Mouse (Mus musculus): ENCODE data around the gene Brwd3. TPM values are rescaled to one million over a fixed set of nuclear protein-coding genes. Genes with fewer than 3 reads are reported as not detected.

Gene Brwd3
- 1 to 10 TPM; 7.0 to 8.6 TPM for total RNA-seq (2021)

- peak; percentile 83 to 88 for DNase-seq
- intact Hi-C loops (cut with DNase I) = loop anchor here (10.0 kb wide), 2 partner anchors 261 to 1019 kb away; partner anchors contain the start of genes 2610002M06Rik and Sh3bgrl
Observed at GRCm38 (mm10) chrX:108834090-108834774, at the start of gene Brwd3. Brwd3 (minus strand) TSS chrX:108834372.

GRCm38 (mm10) chrX:108862632-108863031 lies 28.5 kb upstream of the Brwd3 start:
- no peak for DNase-seq
- intact Hi-C loops (cut with DNase I) = no loop called here

GRCm38 (mm10) chrX:108842705-108843104 lies 8.5 kb upstream of the Brwd3 start:
- DNase-seq = no peak
- intact Hi-C loops (cut with DNase I) = no loop called here

- intact Hi-C loops (cut with DNase I) = loop anchor here (10.0 kb wide), 2 partner anchors 258 to 1022 kb away; partner anchors contain the start of genes 2610002M06Rik and Sh3bgrl
- DNase-seq = no peak
Observed at GRCm38 (mm10) chrX:108836416-108836815, 2.2 kb upstream of the Brwd3 start.

- intact Hi-C loops (cut with DNase I) = loop anchor here (10.0 kb wide), 2 partner anchors 260 to 1020 kb away; partner anchors contain the start of genes 2610002M06Rik and Sh3bgrl
Observed at GRCm38 (mm10) chrX:108835233-108835632, 1.1 kb upstream of the Brwd3 start.

GRCm38 (mm10) chrX:108833381-108834020 lies 671 bp downstream of the Brwd3 start:
- DNase-seq = peak; percentile 29 to 34
- intact Hi-C loops (cut with DNase I) = loop anchor here (2.0 to 10.0 kb wide), 3 partner anchors 179 to 1019 kb away; partner anchors contain the start of genes 2610002M06Rik, Hmgn5 and Sh3bgrl

More at GRCm38 (mm10) chrX:108835233-108835632, 1.1 kb upstream of the Brwd3 start:
- no peak for DNase-seq

- intact Hi-C loops (cut with DNase I) = loop anchor here (2.0 to 10.0 kb wide), 3 partner anchors 180 to 1018 kb away; partner anchors contain the start of genes 2610002M06Rik, Hmgn5 and Sh3bgrl
Observed at GRCm38 (mm10) chrX:108832674-108833189, 1.4 kb downstream of the Brwd3 start.

GRCm38 (mm10) chrX:108831231-108831630 lies 2.9 kb downstream of the Brwd3 start:
- intact Hi-C loops (cut with DNase I) = loop anchor here (10.0 kb wide), 2 partner anchors 264 to 1016 kb away; partner anchors contain the start of genes 2610002M06Rik and Sh3bgrl

More at GRCm38 (mm10) chrX:108832674-108833189, 1.4 kb downstream of the Brwd3 start:
- peak; percentile 84 to 92 for DNase-seq

GRCm38 (mm10) chrX:108828111-108828510 lies 6.1 kb downstream of the Brwd3 start:
- intact Hi-C loops (cut with DNase I) = no loop called here
- DNase-seq = no peak

More at GRCm38 (mm10) chrX:108831231-108831630, 2.9 kb downstream of the Brwd3 start:
- no peak for DNase-seq

- no peak for DNase-seq
- intact Hi-C loops (cut with DNase I) = no loop called here
Observed at GRCm38 (mm10) chrX:108797268-108797667, 36.9 kb downstream of the Brwd3 start.

GRCm38 (mm10) chrX:108783724-108784123 lies 50.4 kb downstream of the Brwd3 start:
- intact Hi-C loops (cut with DNase I) = no loop called here
- no peak for DNase-seq

- intact Hi-C loops (cut with DNase I) = no loop called here
- no peak for DNase-seq
Observed at GRCm38 (mm10) chrX:108731755-108732154, 102.4 kb downstream of the Brwd3 start.

GRCm38 (mm10) chrX:108729564-108729963 lies 104.6 kb downstream of the Brwd3 start:
- no peak for DNase-seq
- intact Hi-C loops (cut with DNase I) = no loop called here

GRCm38 (mm10) chrX:108729068-108729467 lies 105.1 kb downstream of the Brwd3 start:
- intact Hi-C loops (cut with DNase I) = no loop called here
- peak; percentile 7 to 17 for DNase-seq

GRCm38 (mm10) chrX:108728334-108728733 lies 105.8 kb downstream of the Brwd3 start:
- DNase-seq = no peak
- intact Hi-C loops (cut with DNase I) = no loop called here

GRCm38 (mm10) chrX:108724241-108724640 lies 109.9 kb downstream of the Brwd3 start:
- no peak for DNase-seq
- intact Hi-C loops (cut with DNase I) = no loop called here

- no peak for DNase-seq
- intact Hi-C loops (cut with DNase I) = no loop called here
Observed at GRCm38 (mm10) chrX:108722447-108722846, 111.7 kb downstream of the Brwd3 start.

GRCm38 (mm10) chrX:108704312-108704711 lies 129.9 kb downstream of the Brwd3 start:
- no peak for DNase-seq
- intact Hi-C loops (cut with DNase I) = no loop called here

Measured in heart, postnatal 10 days (tissue).